Mouse (Mus musculus) adrenal gland, adult 8-10 months (tissue): ENCODE results near the gene Gng8. TPM values are rescaled to one million over a fixed set of nuclear protein-coding genes. Genes with fewer than 3 reads are reported as not detected.

ENCODE experiments used
- DNase-seq: peaks from one replicate; pipeline ENCODE4 v3.0.0; 2022
- total RNA-seq, 4 experiments: library from RNA; stranded (reverse); gene quantifications; 2 replicates each; pipeline ENCODE4 v1.2.4; 2022

Gng8 gene
- total RNA-seq, 4 experiments from 2014 or later = 1.00 to 1.0 TPM; not detected in 2

DNA sequence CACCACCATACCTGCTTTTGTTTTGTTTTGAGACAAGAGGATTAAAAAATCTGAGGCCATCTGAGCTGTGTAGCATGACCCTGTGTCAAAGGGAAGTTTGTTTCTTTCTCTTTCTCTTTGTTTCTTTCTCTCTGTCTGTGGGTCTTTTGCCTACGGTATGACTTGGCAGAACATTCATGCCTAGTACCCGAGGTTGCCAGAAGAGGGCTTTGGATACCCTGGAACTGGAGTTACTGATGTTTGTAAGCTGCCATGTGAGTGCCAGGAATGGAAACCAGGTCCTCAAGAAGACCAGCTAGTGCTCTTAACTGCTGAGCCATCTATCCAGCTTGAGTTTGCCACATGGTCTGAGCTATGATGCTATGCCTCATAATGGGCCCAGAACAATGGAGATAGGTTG lies 36.8 kb downstream of the Gng8 start:
- no peak for DNase-seq

DNA sequence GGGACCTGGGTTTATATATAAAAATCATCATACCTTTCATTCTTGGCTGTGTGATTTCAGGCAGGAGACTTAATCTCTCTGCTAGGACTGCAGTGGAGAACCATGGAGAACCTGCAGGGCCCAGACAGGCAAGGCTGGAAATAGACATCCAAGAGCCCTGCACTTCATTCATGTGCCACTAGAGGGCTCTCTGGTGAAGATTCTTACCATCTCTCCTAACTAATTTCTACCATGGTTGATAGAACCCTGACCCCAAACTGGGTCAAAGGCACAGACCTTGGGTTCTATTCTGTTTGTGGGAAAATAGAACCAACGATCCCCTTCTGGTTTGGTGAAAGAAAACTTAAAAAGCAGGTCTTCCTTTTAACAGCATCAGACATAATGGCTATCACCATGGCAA lies 39.3 kb downstream of the Gng8 start:
- no peak for DNase-seq

DNA sequence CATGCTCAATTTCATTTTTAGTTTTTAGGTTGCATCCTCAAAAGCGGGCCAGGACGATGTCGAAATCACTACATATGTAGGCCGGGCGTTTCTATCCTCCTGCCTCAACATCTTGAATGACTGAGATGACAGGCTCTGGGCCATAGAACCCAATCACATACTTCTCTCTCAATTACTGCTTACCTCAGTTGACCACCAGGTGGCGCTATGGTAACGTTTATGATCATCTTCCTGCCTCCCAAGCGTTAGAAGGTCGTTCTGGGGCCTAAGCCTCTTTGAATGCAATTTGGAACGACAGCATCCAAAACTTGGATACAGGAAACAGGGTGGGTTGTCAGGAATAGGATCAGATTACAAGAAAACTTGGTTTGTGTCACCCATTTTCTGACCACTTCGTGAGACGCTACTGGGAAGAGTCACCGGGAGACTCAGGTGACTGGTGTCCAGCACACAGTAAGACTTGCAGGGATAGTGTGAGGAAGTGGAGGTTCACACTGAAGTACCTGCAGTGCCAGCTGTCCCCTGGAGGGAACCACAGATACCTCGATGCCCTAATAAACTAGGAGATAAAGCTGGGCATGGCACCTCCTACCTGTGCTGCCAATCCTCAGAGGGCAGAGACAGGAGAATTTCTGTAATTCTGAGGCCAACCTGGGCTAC lies 40.5 kb downstream of the Gng8 start:
- peak; percentile 69 for DNase-seq

DNA sequence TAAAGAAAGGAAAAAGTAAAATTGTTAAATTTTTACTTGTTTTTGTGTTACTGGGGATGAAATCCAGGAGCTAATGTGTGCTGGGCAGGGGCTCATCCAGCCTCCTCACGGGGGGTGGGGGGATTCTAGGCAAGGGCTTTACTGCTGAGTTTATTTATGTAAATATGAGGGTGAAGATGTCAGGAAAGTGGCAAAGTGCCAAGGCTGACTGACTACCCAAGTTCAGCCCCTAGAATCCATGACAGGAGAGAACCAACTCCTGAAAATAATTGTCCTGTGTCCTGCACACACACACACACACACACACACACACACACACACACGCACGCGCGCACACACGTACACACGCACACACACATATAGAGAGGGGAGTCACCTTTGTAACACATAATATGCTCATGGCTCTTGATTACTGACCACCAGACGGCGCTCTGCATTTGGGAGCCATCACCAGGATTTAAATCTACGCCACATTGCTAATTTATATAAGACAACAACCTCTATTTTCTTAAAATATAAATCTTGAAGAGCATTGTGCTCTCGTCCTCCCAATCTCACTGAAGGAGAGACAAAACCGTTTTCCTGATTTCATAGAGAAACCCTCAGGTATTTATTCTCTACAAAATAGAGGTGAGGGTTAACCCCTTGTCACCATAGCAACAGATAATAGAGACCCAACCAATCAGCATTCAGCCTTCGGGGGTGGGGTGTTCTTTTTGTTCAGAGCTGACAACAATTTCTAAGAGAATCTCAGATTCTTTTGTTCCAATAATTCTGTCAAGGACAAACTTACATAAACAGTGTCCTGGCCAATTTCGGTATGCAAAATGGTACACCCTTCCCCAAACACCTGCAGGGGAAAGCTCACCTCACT lies 41.4 kb downstream of the Gng8 start:
- DNase-seq = no peak

DNA sequence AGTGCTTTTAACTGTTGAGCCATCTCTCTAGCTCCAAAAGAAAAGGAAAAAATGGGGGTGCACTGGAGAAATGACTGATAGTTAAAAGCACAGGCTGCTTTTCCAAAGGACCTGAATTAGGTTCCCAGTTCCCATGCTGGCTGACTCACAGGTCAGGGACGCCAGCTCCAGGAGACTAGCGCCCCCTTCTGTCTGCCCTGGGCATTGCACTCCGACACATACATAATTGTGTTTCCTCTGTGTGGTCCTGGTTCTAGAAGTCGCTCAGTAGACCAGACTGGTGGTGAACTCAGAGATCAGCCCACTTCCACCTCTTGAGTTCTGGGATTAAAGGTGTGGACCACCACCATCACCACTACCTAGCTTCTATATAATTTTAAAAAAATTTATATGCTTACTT lies 45.7 kb downstream of the Gng8 start:
- DNase-seq = no peak

DNA sequence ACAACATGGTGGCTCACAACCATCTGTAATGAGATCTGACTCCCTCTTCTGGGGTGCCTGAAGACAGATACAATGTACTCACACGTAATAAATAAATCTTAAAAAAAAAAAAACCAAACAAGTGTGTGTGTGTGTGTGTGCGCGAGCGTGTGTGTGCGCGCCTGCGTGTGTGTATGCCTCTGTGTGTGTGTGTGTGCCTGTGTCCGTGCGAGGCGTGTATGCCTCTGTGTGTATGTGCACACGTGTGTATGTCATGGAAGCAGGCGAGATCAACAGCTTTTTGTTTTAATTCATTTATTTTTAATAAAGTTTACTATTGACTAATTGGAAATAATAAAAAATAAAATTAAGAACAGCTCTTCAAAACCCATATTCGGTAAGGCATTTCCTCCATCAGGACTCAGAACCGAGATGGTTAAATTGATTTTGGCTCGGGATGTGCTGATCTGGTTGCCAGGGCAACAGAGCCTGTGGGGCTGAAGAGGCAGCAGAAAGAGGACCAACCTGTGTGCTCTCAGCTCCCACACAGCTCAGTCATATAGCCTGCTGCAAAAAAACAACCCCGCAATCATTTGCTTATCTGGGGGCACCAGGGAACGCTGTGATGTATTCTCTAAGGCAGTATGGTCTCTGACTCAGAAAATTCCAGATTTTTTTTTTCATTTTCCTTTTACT lies 46.7 kb downstream of the Gng8 start:
- no peak for DNase-seq

DNA sequence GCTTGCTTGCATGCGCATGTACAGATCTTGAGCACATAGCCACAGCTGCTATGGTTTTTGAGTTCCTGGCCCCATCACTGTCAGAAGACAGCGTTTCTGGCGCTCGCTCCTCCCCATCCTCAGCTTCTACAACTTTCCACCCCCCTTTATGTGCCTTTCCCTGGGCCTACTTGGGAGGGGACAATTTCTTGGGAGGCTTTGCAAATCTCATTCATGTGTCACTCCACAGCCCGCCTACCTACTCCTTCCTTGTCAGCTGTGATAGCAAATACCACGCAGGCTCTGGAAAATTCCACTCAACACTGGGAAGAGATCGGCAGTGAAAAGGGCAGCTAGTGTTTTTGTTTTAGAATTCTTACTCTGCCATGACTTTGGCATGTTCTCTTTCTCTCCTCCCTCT lies 48.7 kb downstream of the Gng8 start:
- DNase-seq = no peak

DNA sequence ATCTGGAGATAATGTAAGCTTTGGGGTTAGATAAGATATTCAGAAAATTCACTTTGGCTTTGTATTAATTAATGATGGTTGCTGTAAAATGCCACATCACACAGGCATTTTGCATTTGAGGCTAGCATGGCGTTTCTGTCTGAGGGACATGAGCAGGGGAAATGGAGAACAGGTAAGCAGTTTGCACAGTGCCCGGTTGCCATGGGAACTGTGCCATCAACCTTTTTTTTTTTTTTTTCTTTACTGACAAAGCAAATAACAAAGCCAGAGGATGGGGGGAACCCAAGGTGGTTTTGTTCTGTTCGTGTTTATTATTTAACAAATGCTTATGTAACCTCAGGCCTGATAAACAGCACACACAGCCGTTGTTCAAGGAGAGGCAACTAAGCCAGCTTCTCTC lies 51.3 kb downstream of the Gng8 start:
- no peak for DNase-seq

DNA sequence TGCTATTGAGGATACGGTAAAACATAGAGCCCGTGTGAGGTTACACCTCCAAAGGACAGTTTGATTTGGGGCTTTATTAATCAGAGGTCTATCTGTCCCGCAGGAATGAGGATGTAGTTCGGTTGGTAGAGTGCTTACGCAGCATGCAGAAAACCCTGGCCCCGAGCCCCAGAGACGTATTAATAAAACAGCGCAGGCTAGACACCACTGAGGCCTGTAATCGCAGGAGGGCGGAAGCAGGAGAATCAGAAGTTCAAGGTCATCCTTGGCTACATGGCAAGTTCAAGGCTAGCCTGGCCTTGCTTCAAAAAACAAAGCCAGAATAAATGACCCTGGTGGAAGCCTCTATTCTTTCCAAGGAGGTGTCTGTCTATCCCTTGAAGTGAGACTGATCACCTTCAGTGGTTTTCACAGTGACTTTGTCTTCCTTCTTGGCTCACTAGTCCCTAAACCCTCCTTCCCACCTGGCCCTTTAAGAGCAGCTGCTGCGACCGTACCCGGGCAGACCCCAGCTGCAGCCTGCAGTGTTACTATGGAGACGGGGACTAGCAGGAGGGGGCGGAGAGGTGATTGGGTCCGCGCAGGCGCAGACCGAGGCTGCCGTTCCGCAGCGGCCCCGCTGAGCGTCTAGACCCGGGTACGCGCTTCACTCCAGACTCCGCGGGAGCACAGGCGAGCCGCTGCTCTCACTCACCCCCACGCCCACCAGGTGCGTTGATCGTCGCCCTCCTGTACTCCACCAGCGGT lies 52.6 kb downstream of the Gng8 start, which contains the start of gene Pnmal2:
Pnmal2 (plus strand) TSS at position 622 of the 747 bp plus-strand sequence.
- peak; percentile 80 for DNase-seq

DNA sequence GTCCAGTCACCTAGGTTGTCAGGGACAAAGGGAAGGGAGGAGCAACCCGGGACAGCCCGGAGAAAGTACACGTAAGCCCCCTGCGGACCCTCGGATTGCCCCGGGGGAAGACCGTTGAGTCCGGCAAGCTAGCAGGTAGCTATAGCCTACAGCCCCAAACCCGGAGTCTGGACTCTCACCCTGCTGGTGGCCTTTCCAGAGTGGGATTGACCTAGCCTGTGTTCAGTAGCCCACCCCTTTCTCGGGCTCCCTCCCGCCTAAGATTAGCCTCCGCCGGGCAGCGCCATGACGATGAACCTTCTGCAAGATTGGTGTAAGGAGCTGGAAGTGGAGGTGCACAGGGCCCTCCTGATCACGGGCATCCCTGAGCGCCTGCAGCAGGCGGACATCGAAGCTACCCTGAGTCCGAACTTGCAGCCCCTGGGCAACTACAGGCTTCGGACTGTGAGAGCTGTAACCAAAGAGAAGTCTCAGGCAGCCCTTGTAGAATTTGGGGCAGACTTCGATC lies 53.3 kb downstream of the Gng8 start:
- DNase-seq = no peak

Other genes with a start within 250 kb of the Gng8 start
- not detected for gene Ceacam15, start 216.1 kb upstream of the Gng8 start, total RNA-seq
- gene Ceacam9, start 169.9 kb upstream of the Gng8 start, total RNA-seq = not detected
- gene Ap2s1, start 153.4 kb upstream of the Gng8 start, total RNA-seq = 100 to 1,000 TPM; 127 to 153 (median 133) TPM
- 100 to 1,000 TPM in 1 of 4 experiments, 10 to 100 TPM in 3; 77.8 to 202 (median 91.2) TPM for gene Slc1a5, start 110.4 kb upstream of the Gng8 start, total RNA-seq
- 100 to 1,000 TPM in 1 of 4 experiments, 10 to 100 TPM in 3; 62.2 to 100 (median 74.6) TPM for gene Strn4, start 75.9 kb upstream of the Gng8 start, total RNA-seq
- gene Fkrp, start 75.1 kb upstream of the Gng8 start, total RNA-seq = 10 to 100 TPM; 22.0 to 26.2 (median 24.9) TPM
- gene Prkd2, start 48.9 kb upstream of the Gng8 start, total RNA-seq = 10 to 100 TPM; 17.0 to 27.1 (median 20.9) TPM
- gene Dact3, start 16.5 kb upstream of the Gng8 start, total RNA-seq = 1 to 10 TPM; 4.2 to 5.9 (median 4.6) TPM
- 1 to 10 TPM; 2.4 to 3.3 (median 2.6) TPM for gene Ptgir, start 14.7 kb downstream of the Gng8 start, total RNA-seq
- gene Calm3, start 32.3 kb downstream of the Gng8 start, total RNA-seq = 100 to 1,000 TPM; 278 to 314 (median 294) TPM
- 10 to 100 TPM; 35.2 to 71.0 (median 48.2) TPM for gene Pnmal2, start 52.9 kb downstream of the Gng8 start, total RNA-seq
- 1 to 10 TPM; 6.4 to 9.3 (median 7.3) TPM for gene Pnmal1, start 67.9 kb downstream of the Gng8 start, total RNA-seq
- gene Gm42372, start 91.3 kb downstream of the Gng8 start, total RNA-seq = 1 to 10 TPM; 2.3 to 3.1 (median 2.7) TPM
- 10 to 100 TPM; 22.0 to 47.8 (median 30.0) TPM for gene Ccdc8, start 100.9 kb downstream of the Gng8 start, total RNA-seq
- 10 to 100 TPM; 74.7 to 96.9 (median 91.3) TPM for gene Ppp5c, start 136.1 kb downstream of the Gng8 start, total RNA-seq
- 1 to 10 TPM; 2.1 to 5.4 (median 3.7) TPM for gene Hif3a, start 170.6 kb downstream of the Gng8 start, total RNA-seq
- gene Psg16, start 182.3 kb downstream of the Gng8 start, total RNA-seq = under 1 TPM; 0.10 to 0.51 (median 0.43) TPM